Mouse (Mus musculus) liver, adult 2 months (tissue): ENCODE results near the gene B4galt4. TPM values are rescaled to one million over a fixed set of nuclear protein-coding genes. Genes with fewer than 3 reads are reported as not detected.
A peak's percentile ranks its signal among the peaks of the same experiment; 100 is the strongest.

Experiments
- DNase-seq: peaks from one replicate; pipeline ENCODE4 v3.0.0-alpha.2; 2011; ENCODE audit warnings: low read depth, low spot score; ENCODE audit errors: extremely low read depth
- H3K27ac ChIP-seq: fragments of 200-500 bp; replicated peaks from 2 replicates; pipeline ENCODE4 v1.5.1; 2012; ENCODE audit warnings: low read depth, mild to moderate bottlenecking, control low read depth, inconsistent platforms, low read length; ENCODE audit not compliant: insufficient read depth
- H3K27me3 ChIP-seq: fragments of 200-500 bp; 2 replicates; pipeline ENCODE4 v1.6.1; 2012; ENCODE audit warnings: mild to moderate bottlenecking, moderate library complexity, low read length, inconsistent platforms; ENCODE audit not compliant: control insufficient read depth, insufficient read depth
- H3K36me3 ChIP-seq: fragments of 200-500 bp; 2 replicates; pipeline ENCODE4 v1.6.1; 2012; ENCODE audit warnings: low read length, inconsistent platforms; ENCODE audit not compliant: control insufficient read depth, insufficient read depth
- H3K4me1 ChIP-seq: fragments of 200-500 bp; 2 replicates; pipeline ENCODE4 v1.6.1; 2011; ENCODE audit warnings: low read length; ENCODE audit not compliant: control insufficient read depth, insufficient read depth
- H3K4me3 ChIP-seq: fragments of 200-500 bp; 2 replicates; pipeline ENCODE4 v1.5.1; 2011; ENCODE audit warnings: low read depth, mild to moderate bottlenecking, control low read depth, low read length, moderate library complexity; ENCODE audit not compliant: insufficient read depth
- H3K79me2 ChIP-seq: fragments of 200-500 bp; 2 replicates; pipeline ENCODE4 v1.6.1; 2012; ENCODE audit warnings: inconsistent platforms, mild to moderate bottlenecking, low read length, moderate library complexity; ENCODE audit not compliant: control insufficient read depth, insufficient read depth
- H3K9ac ChIP-seq: fragments of 200-500 bp; 2 replicates; pipeline ENCODE4 v1.6.1; 2012; ENCODE audit warnings: low read depth, mild to moderate bottlenecking, control low read depth, inconsistent platforms, low read length
- CTCF ChIP-seq: fragments of 200-500 bp; IDR thresholded peaks from 2 replicates; pipeline ENCODE4 v1.5.1; 2011; ENCODE audit warnings: low read depth, low read length, control low read depth
- POLR2A ChIP-seq: fragments of 200-500 bp; IDR thresholded peaks from 2 replicates; pipeline ENCODE4 v1.6.1; 2011; ENCODE audit warnings: low read length, control low read depth; ENCODE audit not compliant: insufficient read depth; ENCODE audit errors: extremely low read depth
- WGBS: fragments of 180-500 bp; shearing (Covaris S2); methylation state at CpG from one replicate; pipeline ENCODE4 v1.1.7; 2018; 5-methylcytosine and 5-hydroxymethylcytosine counted together
- polyA plus RNA-seq: library from polyadenylated mRNA; depleted of rRNA; stranded (reverse); fragments of >200 nt; gene quantifications from 2 replicates; pipeline ENCODE4 v1.2.3, GENCODE M21; 2012; rRNA removed
- total RNA-seq: library from RNA; depleted of rRNA; stranded (reverse); fragments of >200 nt; gene quantifications from 2 replicates; pipeline ENCODE4 v1.2.3, GENCODE M21; 2014; rRNA removed

The B4galt4 gene
- total and polyA plus RNA-seq, 2 experiments = 0.54 to 1.6 TPM

GRCm38 (mm10) chr16:38812521-38812920, 70.5 kb downstream of the B4galt4 start:
- Histone ChIP-seq H3K79me2 (no peaks in the 10 kb centered on the region), H3K27ac (no peak overlapping the region), H3K4me3 (no peak overlapping the region), H3K27me3 (no peaks in the 10 kb centered on the region; the same call in 1 of the 2 replicates), H3K4me1 (no peaks in the 10 kb centered on the region), H3K9ac (no peak overlapping the region), H3K36me3 (no peaks in the 10 kb centered on the region)
- TF ChIP-seq CTCF (peak; percentile 90), POLR2A (no peak)
- peak; percentile 16 for DNase-seq
- WGBS = 31% methylated on average over 8 of the region's 8 CpGs

Other genes with a start within 250 kb of the B4galt4 start
- gene Timmdc1, start 219.6 kb upstream of the B4galt4 start, total RNA-seq = 29.7 and 35.7 TPM in 2 replicates
- gene Timmdc1, start 219.6 kb upstream of the B4galt4 start, polyA plus RNA-seq = 30.4 and 34.1 TPM in 2 replicates
- gene Poglut1, start 192.0 kb upstream of the B4galt4 start, total RNA-seq = 12.6 and 12.9 TPM in 2 replicates
- 5.6 and 6.9 TPM in 2 replicates for gene Poglut1, start 192.0 kb upstream of the B4galt4 start, polyA plus RNA-seq
- gene Tmem39a, start 183.6 kb upstream of the B4galt4 start, total RNA-seq = 8.1 and 9.3 TPM in 2 replicates
- gene Tmem39a, start 183.6 kb upstream of the B4galt4 start, polyA plus RNA-seq = 37.5 and 58.4 TPM in 2 replicates
- 3.0 and 3.4 TPM in 2 replicates for gene Arhgap31, start 29.0 kb upstream of the B4galt4 start, total RNA-seq
- gene Arhgap31, start 29.0 kb upstream of the B4galt4 start, polyA plus RNA-seq = 1.0 and 1.4 TPM in 2 replicates
- 0.13 and 0.18 TPM in 2 replicates for gene Upk1b, start 58.1 kb downstream of the B4galt4 start, total RNA-seq
- gene Upk1b, start 58.1 kb downstream of the B4galt4 start, polyA plus RNA-seq = 0.36 and 0.37 TPM in 2 replicates
- not detected in 2 replicates for gene 4930435E12Rik, start 86.5 kb downstream of the B4galt4 start, total RNA-seq
- not detected in 2 replicates for gene 4930435E12Rik, start 86.5 kb downstream of the B4galt4 start, polyA plus RNA-seq
- gene Igsf11, start 150.4 kb downstream of the B4galt4 start, total RNA-seq = 9.5 and 10.7 TPM in 2 replicates
- 14.8 and 15.0 TPM in 2 replicates for gene Igsf11, start 150.4 kb downstream of the B4galt4 start, polyA plus RNA-seq